Mouse (Mus musculus) stomach, embryonic 14.5 days (tissue): ENCODE measurements around the gene Tst. TPM values are rescaled to one million over a fixed set of nuclear protein-coding genes. Genes with fewer than 3 reads are reported as not detected.

Source experiments
- ATAC-seq: fragments of 200-750 bp; cut with Nextera tagmentation; 2 replicates; pipeline ENCODE4 v1.8.0; 2017; ENCODE audit warnings: low read depth, moderate TSS enrichment; ENCODE audit not compliant: insufficient number of reproducible peaks, insufficient read depth, low FRiP score
- H3K27ac ChIP-seq: fragments of 300-500 bp; sonication (generic); 2 replicates; pipeline ENCODE4 v1.5.1; 2014; ENCODE audit warnings: mild to moderate bottlenecking, low read length, moderate library complexity, mixed read lengths
- H3K27me3 ChIP-seq: fragments of 300-500 bp; sonication (generic); 2 replicates; pipeline ENCODE4 v1.6.1; 2014; ENCODE audit warnings: low read length, control low read depth, mixed read lengths; ENCODE audit not compliant: control insufficient read depth, insufficient read depth
- H3K36me3 ChIP-seq: fragments of 300-500 bp; sonication (generic); 2 replicates; pipeline ENCODE4 v1.6.1; 2014; ENCODE audit warnings: mild to moderate bottlenecking, control low read depth, low read length, moderate library complexity, mixed read lengths; ENCODE audit not compliant: control insufficient read depth, insufficient read depth
- H3K4me1 ChIP-seq: fragments of 300-500 bp; sonication (generic); 2 replicates; pipeline ENCODE4 v1.6.1; 2014; ENCODE audit warnings: low read length, control low read depth, mixed read lengths; ENCODE audit not compliant: control insufficient read depth, insufficient read depth
- H3K4me2 ChIP-seq: fragments of 300-500 bp; sonication (generic); replicated peaks from 2 replicates; pipeline ENCODE4 v1.6.1; 2014; ENCODE audit warnings: low read depth, low read length, control low read depth
- H3K4me3 ChIP-seq: fragments of 300-500 bp; sonication (generic); 2 replicates; pipeline ENCODE4 v1.5.1; 2014; ENCODE audit warnings: low read depth, low read length, control low read depth
- H3K9ac ChIP-seq: fragments of 300-500 bp; sonication (generic); replicated peaks from 2 replicates; pipeline ENCODE4 v1.6.1; 2014; ENCODE audit warnings: low read depth, mild to moderate bottlenecking, control low read depth, low read length, moderate library complexity, mixed read lengths
- H3K9me3 ChIP-seq: fragments of 300-500 bp; sonication (generic); 2 replicates; pipeline ENCODE4 v1.6.1; 2016; ENCODE audit warnings: low read depth, low read length, control low read depth; ENCODE audit not compliant: control insufficient read depth
- WGBS: fragments of 180-500 bp; shearing (Covaris S2); extraction: QIAGEN DNeasy Blood & Tissue Kit; methylation state at CpG from one replicate; pipeline ENCODE4 v1.1.7; 2014; 5-methylcytosine and 5-hydroxymethylcytosine counted together
- polyA plus RNA-seq: library from polyadenylated mRNA; unstranded; fragments of >200 nt; fragmentation: Nextera tagmentation; extraction: Ambion mirVana; gene quantifications from 2 replicates; pipeline ENCODE4 v1.2.1, GENCODE M21; 2014

Gene Tst
- 38.6 and 44.6 TPM in 2 replicates for polyA plus RNA-seq

GRCm38 (mm10) chr15:78405517-78406211 is at the start of gene Tst:
TSS of gene Tst (minus strand) at chr15:78405907.
- peaks cover 41% of the 10 kb centered on the region for H3K4me1 ChIP-seq

GRCm38 (mm10) chr15:78455168-78455567 is 49.5 kb upstream of the Tst start:
- Histone ChIP-seq H3K27me3 (no peaks in the 10 kb centered on the region), H3K27ac (no peak overlapping the region), H3K36me3 (no peaks in the 10 kb centered on the region), H3K9ac (no peak overlapping the region), H3K9me3 (no peaks in the 10 kb centered on the region), H3K4me3 (no peak overlapping the region), H3K4me1 (no peaks in the 10 kb centered on the region), H3K4me2 (no peak overlapping the region)
- no peak for ATAC-seq
- WGBS: 65% methylated on average over 4 of the region's 4 CpGs

More at GRCm38 (mm10) chr15:78405517-78406211, at the start of gene Tst:
- Histone ChIP-seq H3K4me3 (peak within 1 kb of the TSS; percentile 68), H3K27me3 (peaks cover 11% of the 10 kb centered on the region; the same call in 1 of the 2 replicates), H3K36me3 (no peaks in the 10 kb centered on the region), H3K9ac (peak within 1 kb of the TSS; percentile 53), H3K4me2 (peak within 1 kb of the TSS; percentile 81), H3K9me3 (no peaks in the 10 kb centered on the region), H3K27ac (peak within 1 kb of the TSS; percentile 93)
- WGBS: 2% methylated on average over 34 of the region's 34 CpGs
- peak; percentile 87 for ATAC-seq

- Histone ChIP-seq H3K27me3 (no peaks in the 10 kb centered on the region), H3K9me3 (no peaks in the 10 kb centered on the region), H3K4me1 (no peaks in the 10 kb centered on the region), H3K27ac (no peak overlapping the region), H3K9ac (no peak overlapping the region), H3K4me2 (no peak overlapping the region), H3K36me3 (no peaks in the 10 kb centered on the region), H3K4me3 (no peak overlapping the region)
- 77% methylated on average over 3 of the region's 3 CpGs for WGBS
- ATAC-seq: no peak
Measured at GRCm38 (mm10) chr15:78452929-78453328, 47.2 kb upstream of the Tst start.

GRCm38 (mm10) chr15:78451201-78451600 is 45.5 kb upstream of the Tst start:
- no peak for ATAC-seq
- Histone ChIP-seq H3K27ac (no peak overlapping the region), H3K4me1 (no peaks in the 10 kb centered on the region), H3K9ac (no peak overlapping the region), H3K4me2 (no peak overlapping the region), H3K27me3 (no peaks in the 10 kb centered on the region), H3K9me3 (no peaks in the 10 kb centered on the region), H3K4me3 (no peak overlapping the region), H3K36me3 (no peaks in the 10 kb centered on the region)
- WGBS: 79% methylated on average over 2 of the region's 2 CpGs

GRCm38 (mm10) chr15:78450419-78450768 is 44.7 kb upstream of the Tst start:
- Histone ChIP-seq H3K4me2 (no peak overlapping the region), H3K27me3 (no peaks in the 10 kb centered on the region), H3K9me3 (no peaks in the 10 kb centered on the region), H3K36me3 (no peaks in the 10 kb centered on the region), H3K4me3 (no peak overlapping the region), H3K27ac (no peak overlapping the region), H3K4me1 (no peaks in the 10 kb centered on the region), H3K9ac (no peak overlapping the region)
- WGBS: 89% methylated on average over 6 of the region's 6 CpGs
- no peak for ATAC-seq

- Histone ChIP-seq H3K36me3 (no peaks in the 10 kb centered on the region), H3K27ac (peak overlapping the region; percentile 21; the same call in 1 of the 2 replicates), H3K27me3 (no peaks in the 10 kb centered on the region), H3K4me1 (no peaks in the 10 kb centered on the region), H3K4me2 (no peak overlapping the region), H3K4me3 (no peak overlapping the region), H3K9ac (no peak overlapping the region), H3K9me3 (no peaks in the 10 kb centered on the region)
- 38% methylated on average over 7 of the region's 7 CpGs for WGBS
- no peak for ATAC-seq
Measured at GRCm38 (mm10) chr15:78449694-78450418, 44.1 kb upstream of the Tst start.

GRCm38 (mm10) chr15:78449131-78449530 is 43.4 kb upstream of the Tst start:
- no peak overlapping the region for H3K9ac ChIP-seq
- no peaks in the 10 kb centered on the region for H3K9me3 ChIP-seq
- H3K27me3 ChIP-seq: no peaks in the 10 kb centered on the region
- 54% methylated on average over 6 of the region's 6 CpGs for WGBS
- no peaks in the 10 kb centered on the region for H3K36me3 ChIP-seq
- H3K4me1 ChIP-seq: no peaks in the 10 kb centered on the region
- H3K27ac ChIP-seq: no peak overlapping the region
- no peak overlapping the region for H3K4me3 ChIP-seq
- no peak overlapping the region for H3K4me2 ChIP-seq
- no peak for ATAC-seq

GRCm38 (mm10) chr15:78447746-78448535 is 42.2 kb upstream of the Tst start:
- H3K9ac ChIP-seq: 0 out of 2 replicates have a peak overlapping the region, but pooled peaks have one; percentile 2
- H3K36me3 ChIP-seq: no peaks in the 10 kb centered on the region
- H3K4me3 ChIP-seq: peak overlapping the region; percentile 21
- no peaks in the 10 kb centered on the region for H3K27me3 ChIP-seq
- peak overlapping the region; percentile 53 for H3K4me2 ChIP-seq
- H3K9me3 ChIP-seq: no peaks in the 10 kb centered on the region
- peak; percentile 29; the same call in 1 of the 2 replicates for ATAC-seq
- no peaks in the 10 kb centered on the region for H3K4me1 ChIP-seq
- peak overlapping the region; percentile 80 for H3K27ac ChIP-seq
- WGBS: under 1% methylated on average over 22 of the region's 22 CpGs
